Mouse (Mus musculus) CD4-positive naive resting alpha-beta T cell, adult 76 days (primary cell): ENCODE results near the gene Deup1. TPM values are rescaled to one million over a fixed set of nuclear protein-coding genes. Genes with fewer than 3 reads are reported as not detected.

Experiments used
- total RNA-seq: library from RNA; stranded (reverse); gene quantifications from one replicate; pipeline ENCODE4 v1.2.4, GENCODE M21; 2023

The Deup1 gene
- total RNA-seq: not detected

GRCm38 (mm10) chr9:15627785-15628287 is at the start of gene Deup1:
Gene Deup1 (minus strand): TSS chr9:15627933.

Other genes with a start within 250 kb of the Deup1 start
- gene Smco4, start 134.5 kb downstream of the Deup1 start, total RNA-seq: 15.7 TPM
- gene Slc36a4, start 81.8 kb upstream of the Deup1 start, total RNA-seq: 7.1 TPM
- not detected for gene Mtnr1b, start 246.6 kb upstream of the Deup1 start, total RNA-seq